Mouse (Mus musculus): ENCODE measurements around the gene Tmem151b. TPM values are rescaled to one million over a fixed set of nuclear protein-coding genes. Genes with fewer than 3 reads are reported as not detected.

Tmem151b gene
- polyA plus RNA-seq, 1 experiment from 2014 or later: 2.1 TPM

DNA sequence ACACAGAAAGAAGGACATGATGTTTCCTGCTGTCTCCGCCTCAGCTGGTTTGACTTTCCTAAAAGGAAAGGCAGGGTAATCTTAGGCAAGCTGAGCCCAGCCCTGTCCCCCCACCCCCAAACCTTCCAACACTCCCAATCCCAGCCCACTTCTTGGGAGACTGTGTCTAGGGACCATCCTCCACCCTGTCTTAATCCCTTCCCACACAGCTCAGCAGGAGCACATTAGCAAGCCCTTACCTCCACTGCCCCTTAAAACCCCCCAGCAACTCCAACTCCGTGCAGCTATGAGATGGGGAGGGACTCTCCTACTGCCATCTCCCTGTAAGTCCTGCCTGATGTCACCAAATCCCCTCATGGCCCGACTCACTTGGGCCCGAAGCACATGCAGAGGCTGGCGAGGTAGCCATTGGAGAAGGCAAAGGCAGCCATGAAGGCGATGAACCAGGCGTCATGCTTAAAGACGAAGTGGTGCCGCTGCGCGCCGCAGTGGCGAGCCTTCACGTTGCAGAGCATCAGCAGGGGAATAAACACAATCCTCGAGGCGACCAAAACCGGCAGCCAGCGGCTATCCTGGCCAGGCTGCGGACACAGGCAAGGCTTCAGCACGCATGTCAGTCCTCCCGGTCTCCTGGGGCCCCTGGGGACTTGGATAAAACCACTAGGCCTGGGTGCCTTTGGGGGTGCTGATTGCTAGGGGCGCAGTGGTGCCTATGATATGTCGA lies 36.4 kb upstream of the Tmem151b start:
- no peak overlapping the region for H3K4me3 ChIP-seq (replicated peaks; ENCODE audit: low read length)
- no peaks in the 10 kb centered on the region for H3K9me3 ChIP-seq (replicated peaks; ENCODE audit: control insufficient read depth, low read length)
- ATAC-seq (ENCODE audit: insufficient read depth, low FRiP score): no peak
- peaks cover 27% of the 10 kb centered on the region for H3K4me1 ChIP-seq (ENCODE audit: control insufficient read depth, insufficient read depth, low read length)
- 73% methylated on average over 23 of the region's 23 CpGs for WGBS
- H3K4me2 ChIP-seq (ENCODE audit: low read depth, low read length): no peak overlapping the region
- no peaks in the 10 kb centered on the region for H3K27me3 ChIP-seq (ENCODE audit: control insufficient read depth, insufficient read depth, low read length)
- peak overlapping the region; percentile 43; the same call in 1 of the 2 replicates for H3K9ac ChIP-seq (ENCODE audit: low read length)
- peaks cover 7% of the 10 kb centered on the region; the same call in 1 of the 2 replicates for H3K36me3 ChIP-seq (ENCODE audit: control insufficient read depth, insufficient read depth, low read length)
- H3K27ac ChIP-seq (ENCODE audit: low read length): peak overlapping the region; percentile 90

DNA sequence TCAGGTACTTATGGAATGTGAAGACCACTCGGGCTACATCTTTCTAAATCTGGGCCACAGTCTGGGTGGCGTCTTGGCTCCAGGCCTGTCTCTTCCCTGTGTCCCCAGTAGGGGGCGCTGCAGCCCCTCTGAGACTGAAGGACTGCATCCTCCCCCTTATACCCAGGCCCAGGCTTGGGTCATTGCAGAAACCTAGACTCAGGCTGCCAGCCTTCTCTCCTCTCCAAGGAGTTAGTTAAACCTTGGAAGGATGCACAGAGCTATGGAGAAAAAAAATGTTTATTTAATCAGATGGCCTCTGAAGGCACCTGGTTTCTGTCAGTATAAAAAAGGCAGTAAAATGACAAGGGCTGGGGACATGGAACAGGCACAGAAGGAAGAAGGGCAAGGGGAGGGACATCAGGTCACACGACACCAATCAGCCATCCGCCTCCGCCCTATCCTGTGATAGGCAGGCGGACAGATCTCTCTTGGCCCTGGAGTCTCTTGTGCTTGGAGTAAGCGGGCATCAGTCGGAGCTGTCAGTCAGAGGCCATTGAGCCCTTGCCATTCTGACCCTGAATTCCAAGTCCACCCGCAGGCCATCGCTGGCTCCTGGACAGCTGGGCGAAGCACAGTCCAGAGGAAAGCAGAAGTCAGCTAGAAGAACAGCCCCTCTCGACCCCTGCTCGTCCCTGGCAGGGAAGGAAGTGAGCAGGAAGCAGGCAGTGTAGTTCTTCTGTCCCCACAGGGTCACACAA lies 35.6 kb upstream of the Tmem151b start:
- WGBS: 37% methylated on average over 14 of the region's 14 CpGs
- peak; percentile 60 for ATAC-seq (ENCODE audit: insufficient read depth, low FRiP score)
- H3K27me3 ChIP-seq (ENCODE audit: control insufficient read depth, insufficient read depth, low read length): no peaks in the 10 kb centered on the region
- H3K4me3 ChIP-seq (replicated peaks; ENCODE audit: low read length): no peak overlapping the region
- H3K4me2 ChIP-seq (ENCODE audit: low read depth, low read length): peak overlapping the region; percentile 32; the same call in 1 of the 2 replicates
- H3K36me3 ChIP-seq (ENCODE audit: control insufficient read depth, insufficient read depth, low read length): peaks cover 7% of the 10 kb centered on the region; the same call in 1 of the 2 replicates
- no peaks in the 10 kb centered on the region for H3K9me3 ChIP-seq (replicated peaks; ENCODE audit: control insufficient read depth, low read length)
- peaks cover 28% of the 10 kb centered on the region for H3K4me1 ChIP-seq (ENCODE audit: control insufficient read depth, insufficient read depth, low read length)
- peak overlapping the region; percentile 90 for H3K27ac ChIP-seq (ENCODE audit: low read length)
- peak overlapping the region; percentile 61 for H3K9ac ChIP-seq (ENCODE audit: low read length)

DNA sequence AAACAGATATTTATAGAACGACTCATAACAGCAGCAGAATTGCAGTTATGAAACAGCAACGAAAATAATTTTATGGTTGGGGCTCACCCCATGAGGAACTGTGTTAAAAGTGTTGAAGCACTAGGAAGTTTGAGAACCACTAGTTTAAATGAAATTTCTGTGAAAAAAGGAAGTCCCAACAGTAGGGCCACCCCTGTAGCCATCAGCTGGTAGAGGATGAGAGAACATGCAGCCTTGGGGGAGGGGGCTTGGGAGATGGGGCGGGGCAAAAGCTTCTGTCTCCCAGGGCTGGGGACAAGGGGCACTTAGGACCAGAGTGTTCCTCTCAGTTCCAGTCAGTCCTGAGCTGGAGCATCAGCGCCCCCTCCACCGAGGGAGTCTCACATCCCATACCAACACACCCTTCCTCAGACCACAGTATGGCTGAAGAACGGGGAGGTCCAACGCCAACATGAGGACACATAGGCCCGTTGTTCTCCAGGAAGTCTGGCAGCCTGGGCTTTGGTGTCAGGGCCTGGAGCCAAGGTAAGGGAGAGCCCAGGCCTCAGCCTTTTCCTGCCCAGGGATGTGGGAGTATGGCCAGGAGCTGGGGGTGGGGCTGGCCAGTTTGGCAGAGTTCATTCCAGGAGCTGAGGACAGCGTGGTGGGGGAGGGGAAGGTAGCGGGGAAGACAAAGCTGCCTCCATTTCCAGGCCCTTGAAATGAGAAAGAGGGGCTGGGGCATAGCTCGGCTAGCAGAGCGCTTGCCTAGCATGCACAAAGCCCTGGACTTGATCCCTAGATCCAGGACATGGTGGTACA lies 34.8 kb upstream of the Tmem151b start:
- Histone ChIP-seq H3K27ac (ENCODE audit: low read length) (peak overlapping the region; percentile 90), H3K9ac (ENCODE audit: low read length) (peak overlapping the region; percentile 61), H3K4me3 (replicated peaks; ENCODE audit: low read length) (no peak overlapping the region), H3K4me1 (ENCODE audit: control insufficient read depth, insufficient read depth, low read length) (peaks cover 28% of the 10 kb centered on the region), H3K9me3 (replicated peaks; ENCODE audit: control insufficient read depth, low read length) (no peaks in the 10 kb centered on the region), H3K27me3 (ENCODE audit: control insufficient read depth, insufficient read depth, low read length) (no peaks in the 10 kb centered on the region), H3K36me3 (ENCODE audit: control insufficient read depth, insufficient read depth, low read length) (peaks cover 7% of the 10 kb centered on the region; the same call in 1 of the 2 replicates), H3K4me2 (ENCODE audit: low read depth, low read length) (peak overlapping the region; percentile 32; the same call in 1 of the 2 replicates)
- ATAC-seq (ENCODE audit: insufficient read depth, low FRiP score): peak; percentile 53
- WGBS: 40% methylated on average over 12 of the region's 12 CpGs

DNA sequence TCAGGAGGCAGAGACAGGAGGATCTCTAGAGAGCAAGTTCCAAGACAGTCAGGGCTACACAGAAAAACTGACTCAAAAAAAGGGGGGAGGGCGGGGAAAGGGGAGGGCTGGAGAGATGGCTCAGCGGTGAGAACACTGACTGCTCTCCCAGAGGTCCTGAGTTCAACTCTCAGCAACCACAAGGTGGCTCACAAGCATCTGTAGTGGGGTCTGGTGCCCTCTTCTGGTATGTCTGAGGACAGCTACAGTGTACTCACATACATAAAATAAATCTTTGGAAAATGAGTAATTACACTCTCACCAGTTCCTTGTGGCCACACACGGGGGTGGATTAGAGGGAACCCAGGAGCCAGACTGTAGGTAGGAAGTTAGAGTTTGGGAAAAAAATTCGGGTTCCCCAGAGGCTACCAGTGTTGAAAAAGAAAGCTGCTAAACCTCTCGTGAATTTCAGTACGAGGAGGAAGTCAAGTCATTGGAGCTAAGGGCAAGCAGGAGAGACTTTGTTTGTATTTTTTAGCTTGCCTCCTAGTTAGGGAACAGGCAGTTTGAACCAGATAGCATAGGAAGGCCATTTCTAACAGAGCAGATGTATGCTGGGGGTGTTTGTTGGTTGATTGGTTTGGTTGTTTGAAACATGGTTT lies 33.4 kb upstream of the Tmem151b start:
- H3K27ac ChIP-seq (ENCODE audit: low read length): no peak overlapping the region
- H3K4me1 ChIP-seq (ENCODE audit: control insufficient read depth, insufficient read depth, low read length): peaks cover 28% of the 10 kb centered on the region
- WGBS: 53% methylated on average over 6 of the region's 6 CpGs
- ATAC-seq (ENCODE audit: insufficient read depth, low FRiP score): no peak
- H3K9me3 ChIP-seq (replicated peaks; ENCODE audit: control insufficient read depth, low read length): no peaks in the 10 kb centered on the region
- H3K9ac ChIP-seq (ENCODE audit: low read length): no peak overlapping the region
- H3K36me3 ChIP-seq (ENCODE audit: control insufficient read depth, insufficient read depth, low read length): peaks cover 7% of the 10 kb centered on the region; the same call in 1 of the 2 replicates
- no peak overlapping the region for H3K4me3 ChIP-seq (replicated peaks; ENCODE audit: low read length)
- no peak overlapping the region for H3K4me2 ChIP-seq (ENCODE audit: low read depth, low read length)
- no peaks in the 10 kb centered on the region for H3K27me3 ChIP-seq (ENCODE audit: control insufficient read depth, insufficient read depth, low read length)

DNA sequence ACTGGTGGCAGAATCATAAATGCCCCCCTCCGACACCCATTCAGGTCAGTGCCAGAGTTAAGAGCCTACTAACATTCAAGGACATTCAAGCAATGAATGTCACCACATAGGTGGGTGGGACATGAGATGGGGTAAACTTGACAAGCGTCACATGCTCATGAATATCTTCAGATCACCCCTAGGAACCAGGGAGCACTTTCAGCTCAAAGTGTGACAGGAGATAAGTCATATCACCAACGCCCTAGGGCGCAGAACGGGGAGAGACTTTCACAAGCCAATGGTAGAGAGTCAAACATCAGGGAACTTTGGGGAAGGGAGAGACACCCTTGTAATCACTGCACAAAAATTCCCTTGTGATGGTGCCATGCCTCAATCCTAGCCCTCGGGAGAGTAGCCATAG lies 32.7 kb upstream of the Tmem151b start:
- 84% methylated on average over 6 of the region's 6 CpGs for WGBS
- peaks cover 28% of the 10 kb centered on the region for H3K4me1 ChIP-seq (ENCODE audit: control insufficient read depth, insufficient read depth, low read length)
- H3K27ac ChIP-seq (ENCODE audit: low read length): no peak overlapping the region
- no peak for ATAC-seq (ENCODE audit: insufficient read depth, low FRiP score)
- no peak overlapping the region for H3K4me3 ChIP-seq (replicated peaks; ENCODE audit: low read length)
- H3K27me3 ChIP-seq (ENCODE audit: control insufficient read depth, insufficient read depth, low read length): no peaks in the 10 kb centered on the region
- H3K9me3 ChIP-seq (replicated peaks; ENCODE audit: control insufficient read depth, low read length): no peaks in the 10 kb centered on the region
- no peak overlapping the region for H3K4me2 ChIP-seq (ENCODE audit: low read depth, low read length)
- H3K9ac ChIP-seq (ENCODE audit: low read length): no peak overlapping the region
- H3K36me3 ChIP-seq (ENCODE audit: control insufficient read depth, insufficient read depth, low read length): peaks cover 6% of the 10 kb centered on the region; the same call in 1 of the 2 replicates

DNA sequence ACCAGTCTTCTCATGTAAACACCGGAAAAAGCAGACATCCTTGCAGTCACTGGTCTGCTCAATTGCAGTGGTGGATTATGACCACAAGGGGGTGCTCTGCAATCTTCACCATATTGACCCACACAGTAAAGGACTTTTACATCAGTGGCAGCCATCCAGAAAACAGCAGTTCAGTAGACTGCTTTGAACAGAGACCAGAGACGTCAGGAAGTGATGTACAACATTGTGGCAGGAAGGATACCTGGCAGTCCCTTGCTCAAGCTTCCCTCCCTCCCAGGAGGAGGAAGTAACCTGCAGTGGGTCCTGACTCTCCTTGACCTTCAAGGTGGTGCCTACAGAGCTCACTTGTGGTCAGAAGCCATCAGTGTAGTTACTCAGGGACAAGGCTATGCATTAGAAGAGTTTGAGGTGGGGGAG lies 32.1 kb upstream of the Tmem151b start:
- Histone ChIP-seq H3K9ac (ENCODE audit: low read length) (no peak overlapping the region), H3K27ac (ENCODE audit: low read length) (peak overlapping the region; percentile 74), H3K36me3 (ENCODE audit: control insufficient read depth, insufficient read depth, low read length) (peaks cover under 1% of the 10 kb centered on the region; the same call in 1 of the 2 replicates), H3K27me3 (ENCODE audit: control insufficient read depth, insufficient read depth, low read length) (no peaks in the 10 kb centered on the region), H3K4me1 (ENCODE audit: control insufficient read depth, insufficient read depth, low read length) (peaks cover 28% of the 10 kb centered on the region), H3K9me3 (replicated peaks; ENCODE audit: control insufficient read depth, low read length) (no peaks in the 10 kb centered on the region), H3K4me3 (replicated peaks; ENCODE audit: low read length) (no peak overlapping the region), H3K4me2 (ENCODE audit: low read depth, low read length) (peak overlapping the region; percentile 25)
- 2% methylated on average over 2 of the region's 2 CpGs for WGBS
- no peak; the same call in 1 of the 2 replicates for ATAC-seq (ENCODE audit: insufficient read depth, low FRiP score)

DNA sequence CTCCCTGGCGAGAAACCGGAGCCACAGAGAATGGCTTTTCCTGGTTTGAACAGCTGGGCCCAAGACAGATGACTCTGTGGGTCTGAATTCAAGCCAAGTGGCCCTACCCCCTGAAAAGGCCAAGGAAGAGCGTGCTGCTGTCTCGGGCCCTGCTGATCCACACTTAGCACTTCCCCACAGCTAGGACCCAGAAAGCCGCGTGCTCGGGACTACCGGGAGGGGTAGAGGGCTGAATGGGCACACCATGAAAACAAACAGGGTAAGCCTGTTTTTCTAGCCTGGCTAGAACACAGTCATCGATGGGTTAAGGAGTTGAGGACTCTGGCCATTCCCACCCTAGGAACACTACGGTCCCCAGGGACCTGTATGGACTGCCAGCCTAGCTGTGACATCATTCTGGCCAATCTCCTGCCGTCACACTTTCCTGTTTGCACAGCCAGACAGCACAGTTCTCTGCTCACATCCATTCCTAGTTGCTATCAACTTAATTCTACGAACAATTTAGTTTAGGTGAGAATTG lies 31.5 kb upstream of the Tmem151b start:
- H3K27me3 ChIP-seq (ENCODE audit: control insufficient read depth, insufficient read depth, low read length): no peaks in the 10 kb centered on the region
- no peaks in the 10 kb centered on the region for H3K36me3 ChIP-seq (ENCODE audit: control insufficient read depth, insufficient read depth, low read length)
- H3K9me3 ChIP-seq (replicated peaks; ENCODE audit: control insufficient read depth, low read length): no peaks in the 10 kb centered on the region
- WGBS: 24% methylated on average over 12 of the region's 12 CpGs
- peak overlapping the region; percentile 32; the same call in 1 of the 2 replicates for H3K9ac ChIP-seq (ENCODE audit: low read length)
- H3K4me3 ChIP-seq (replicated peaks; ENCODE audit: low read length): no peak overlapping the region
- H3K4me1 ChIP-seq (ENCODE audit: control insufficient read depth, insufficient read depth, low read length): peaks cover 27% of the 10 kb centered on the region
- H3K27ac ChIP-seq (ENCODE audit: low read length): peak overlapping the region; percentile 74
- peak overlapping the region; percentile 25 for H3K4me2 ChIP-seq (ENCODE audit: low read depth, low read length)
- peak; percentile 26; the same call in 1 of the 2 replicates for ATAC-seq (ENCODE audit: insufficient read depth, low FRiP score)

DNA sequence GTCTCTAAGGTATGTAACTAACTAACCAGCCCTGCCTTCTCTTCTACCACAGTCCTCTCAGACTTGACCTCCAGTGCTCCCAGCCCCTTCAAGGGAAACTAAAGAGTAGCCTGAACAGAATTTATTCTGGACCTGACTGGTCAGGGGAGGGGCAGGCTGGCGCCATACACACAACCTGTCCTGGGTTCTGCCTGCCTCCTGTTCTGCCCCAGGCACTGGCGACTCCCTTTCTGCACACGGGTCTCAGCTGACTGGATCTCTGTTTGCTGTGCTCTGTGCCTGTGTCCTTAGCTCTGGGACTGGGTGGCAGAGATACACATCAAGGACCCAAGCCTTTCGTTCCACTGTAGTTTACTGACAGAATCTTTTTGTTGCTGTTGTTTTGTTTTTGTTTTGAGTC lies 30.1 kb upstream of the Tmem151b start:
- no peak overlapping the region for H3K9ac ChIP-seq (ENCODE audit: low read length)
- H3K4me2 ChIP-seq (ENCODE audit: low read depth, low read length): no peak overlapping the region
- no peak for ATAC-seq (ENCODE audit: insufficient read depth, low FRiP score)
- no peaks in the 10 kb centered on the region for H3K9me3 ChIP-seq (replicated peaks; ENCODE audit: control insufficient read depth, low read length)
- 0 out of 2 replicates have a peak overlapping the region, but pooled peaks have one; percentile 32 for H3K27ac ChIP-seq (ENCODE audit: low read length)
- WGBS: 70% methylated on average over 4 of the region's 4 CpGs
- H3K4me1 ChIP-seq (ENCODE audit: control insufficient read depth, insufficient read depth, low read length): peaks cover 19% of the 10 kb centered on the region
- no peaks in the 10 kb centered on the region for H3K27me3 ChIP-seq (ENCODE audit: control insufficient read depth, insufficient read depth, low read length)
- H3K4me3 ChIP-seq (replicated peaks; ENCODE audit: low read length): no peak overlapping the region
- H3K36me3 ChIP-seq (ENCODE audit: control insufficient read depth, insufficient read depth, low read length): no peaks in the 10 kb centered on the region

All from stomach, embryonic 16.5 days (tissue).